Mouse (Mus musculus) erythroblast, embryonic 14.5 days (primary cell): Measurements from ENCODE around the gene Ppp2r5c. TPM values are rescaled to one million over a fixed set of nuclear protein-coding genes. Genes with fewer than 3 reads are reported as not detected.

Experiments used
- H3K27me3 ChIP-seq: 2 replicates; pipeline ENCODE4 v1.6.1; 2012; ENCODE audit warnings: inconsistent platforms; ENCODE audit not compliant: control insufficient read depth
- H3K36me3 ChIP-seq: 2 replicates; pipeline ENCODE4 v1.6.1; 2012; ENCODE audit warnings: mild to moderate bottlenecking, inconsistent platforms; ENCODE audit not compliant: control insufficient read depth
- H3K4me1 ChIP-seq: 2 replicates; pipeline ENCODE4 v1.6.1; 2012; ENCODE audit warnings: inconsistent platforms; ENCODE audit not compliant: control insufficient read depth
- H3K4me3 ChIP-seq: replicated peaks from 2 replicates; pipeline ENCODE3; 2012; ENCODE audit warnings: moderate library complexity, mild to moderate bottlenecking, inconsistent platforms
- H3K9me3 ChIP-seq: 2 replicates; pipeline ENCODE4 v1.6.1; 2012; ENCODE audit warnings: low read length, inconsistent platforms, mixed read lengths; ENCODE audit not compliant: control insufficient read depth
- GATA1 ChIP-seq: IDR thresholded peaks from 2 replicates; pipeline ENCODE4 v1.6.1; 2012; ENCODE audit warnings: low read length, inconsistent platforms, mixed read lengths
- TAL1 ChIP-seq: IDR thresholded peaks from 3 replicates; pipeline ENCODE4 v1.6.1; 2012; ENCODE audit warnings: low read length, inconsistent platforms, mixed read lengths
- polyA plus RNA-seq: library from polyadenylated mRNA; stranded (reverse); fragments of >175 nt; gene quantifications from 2 replicates; pipeline ENCODE4 v1.2.3, GENCODE M21; 2012

The Ppp2r5c gene
- polyA plus RNA-seq, 1 experiment = 1.7 TPM

GRCm38 (mm10) chr12:110499225-110499992 lies 52.5 kb downstream of the Ppp2r5c start:
- TF ChIP-seq TAL1 (no peak), GATA1 (no peak)
- H3K4me3 ChIP-seq = peak overlapping the region; percentile 63

GRCm38 (mm10) chr12:110500095-110500494 lies 53.2 kb downstream of the Ppp2r5c start:
- H3K4me1 ChIP-seq = peaks cover 72% of the 10 kb centered on the region
- H3K4me3 ChIP-seq = no peak overlapping the region
- no peak for TF ChIP-seq TAL1
- no peak for TF ChIP-seq GATA1
- no peaks in the 10 kb centered on the region for H3K27me3 ChIP-seq
- no peaks in the 10 kb centered on the region for H3K9me3 ChIP-seq
- H3K36me3 ChIP-seq = peaks cover 5% of the 10 kb centered on the region

More at GRCm38 (mm10) chr12:110499225-110499992, 52.5 kb downstream of the Ppp2r5c start:
- peaks cover 4% of the 10 kb centered on the region for H3K36me3 ChIP-seq
- H3K4me1 ChIP-seq = peaks cover 71% of the 10 kb centered on the region
- H3K27me3 ChIP-seq = no peaks in the 10 kb centered on the region
- no peaks in the 10 kb centered on the region for H3K9me3 ChIP-seq

- no peak overlapping the region for H3K4me3 ChIP-seq
- no peaks in the 10 kb centered on the region for H3K27me3 ChIP-seq
- peaks cover 7% of the 10 kb centered on the region for H3K36me3 ChIP-seq
- no peaks in the 10 kb centered on the region for H3K9me3 ChIP-seq
- peaks cover 58% of the 10 kb centered on the region for H3K4me1 ChIP-seq
- no peak for TF ChIP-seq TAL1
- TF ChIP-seq GATA1 = no peak
These were observed 56.7 kb downstream of the Ppp2r5c start for GRCm38 (mm10) chr12:110503406-110504144.

- H3K4me3 ChIP-seq = no peak overlapping the region
- peaks cover 7% of the 10 kb centered on the region for H3K36me3 ChIP-seq
- no peaks in the 10 kb centered on the region for H3K9me3 ChIP-seq
- H3K4me1 ChIP-seq = peaks cover 56% of the 10 kb centered on the region
- TF ChIP-seq TAL1 = no peak
- TF ChIP-seq GATA1 = no peak
- H3K27me3 ChIP-seq = no peaks in the 10 kb centered on the region
These were observed 57.2 kb downstream of the Ppp2r5c start for GRCm38 (mm10) chr12:110504145-110504490.

GRCm38 (mm10) chr12:110504793-110505192 lies 57.9 kb downstream of the Ppp2r5c start:
- peaks cover 7% of the 10 kb centered on the region for H3K36me3 ChIP-seq

GRCm38 (mm10) chr12:110506046-110506445 lies 59.1 kb downstream of the Ppp2r5c start:
- H3K36me3 ChIP-seq = peaks cover 7% of the 10 kb centered on the region
- no peak for TF ChIP-seq GATA1
- TF ChIP-seq TAL1 = no peak
- H3K4me1 ChIP-seq = peaks cover 49% of the 10 kb centered on the region
- H3K4me3 ChIP-seq = no peak overlapping the region
- H3K27me3 ChIP-seq = no peaks in the 10 kb centered on the region
- no peaks in the 10 kb centered on the region for H3K9me3 ChIP-seq

More at GRCm38 (mm10) chr12:110504793-110505192, 57.9 kb downstream of the Ppp2r5c start:
- TF ChIP-seq TAL1 (no peak), GATA1 (no peak)
- no peaks in the 10 kb centered on the region for H3K27me3 ChIP-seq
- no peak overlapping the region for H3K4me3 ChIP-seq
- no peaks in the 10 kb centered on the region for H3K9me3 ChIP-seq
- peaks cover 52% of the 10 kb centered on the region for H3K4me1 ChIP-seq

- TF ChIP-seq GATA1 = no peak
- no peak for TF ChIP-seq TAL1
- no peaks in the 10 kb centered on the region for H3K27me3 ChIP-seq
- no peak overlapping the region for H3K4me3 ChIP-seq
- peaks cover 8% of the 10 kb centered on the region for H3K36me3 ChIP-seq
- H3K4me1 ChIP-seq = peaks cover 49% of the 10 kb centered on the region
- no peaks in the 10 kb centered on the region for H3K9me3 ChIP-seq
These were observed 60.9 kb downstream of the Ppp2r5c start for GRCm38 (mm10) chr12:110507714-110508297.

GRCm38 (mm10) chr12:110508680-110509079 lies 61.8 kb downstream of the Ppp2r5c start:
- Histone ChIP-seq H3K4me1 (peaks cover 51% of the 10 kb centered on the region), H3K4me3 (no peak overlapping the region)
- TF ChIP-seq GATA1 (no peak), TAL1 (no peak)

GRCm38 (mm10) chr12:110510171-110510871 lies 63.4 kb downstream of the Ppp2r5c start:
- H3K27me3 ChIP-seq = no peaks in the 10 kb centered on the region
- no peak for TF ChIP-seq TAL1
- TF ChIP-seq GATA1 = no peak
- H3K4me3 ChIP-seq = no peak overlapping the region
- H3K36me3 ChIP-seq = peaks cover 22% of the 10 kb centered on the region
- H3K9me3 ChIP-seq = no peaks in the 10 kb centered on the region
- peaks cover 48% of the 10 kb centered on the region for H3K4me1 ChIP-seq

More at GRCm38 (mm10) chr12:110508680-110509079, 61.8 kb downstream of the Ppp2r5c start:
- Histone ChIP-seq H3K27me3 (no peaks in the 10 kb centered on the region), H3K36me3 (peaks cover 16% of the 10 kb centered on the region), H3K9me3 (no peaks in the 10 kb centered on the region)
